Mouse (Mus musculus): ENCODE measurements at regions not wholly inside any gene's neighbourhood (a gene's known extent, or its start where the extent isn't known, plus 50 kb on each side); places are given as distances from the start of the nearest gene placed in this dataset.

DNA sequence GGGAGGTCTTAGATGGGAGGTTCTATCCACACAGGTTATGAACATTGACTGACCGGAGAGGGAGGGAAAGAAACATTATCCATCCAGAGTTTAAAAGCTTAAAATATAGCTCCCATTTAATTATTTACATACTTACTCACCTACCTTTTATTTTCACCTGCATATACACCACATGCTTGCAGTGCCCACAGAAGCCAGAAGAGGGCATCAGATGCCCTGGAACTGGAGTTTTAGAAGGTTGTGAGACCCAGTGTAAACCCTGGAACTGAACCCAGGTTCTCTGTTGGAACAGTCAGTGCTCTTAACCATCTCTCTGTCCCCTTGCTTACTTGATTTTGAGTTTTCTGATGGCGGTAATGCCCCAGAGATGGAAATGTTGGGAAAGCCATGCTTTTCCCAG, 192.7 kb upstream of the Msx2 start:
- WGBS: 93% methylated on average over 2 of the region's 2 CpGs
- 0 out of 2 replicates have a peak, but pooled peaks have one; percentile 17 for TF ChIP-seq CTCF (IDR thresholded peaks at IDR 0.05; ENCODE audit: low read depth)

DNA sequence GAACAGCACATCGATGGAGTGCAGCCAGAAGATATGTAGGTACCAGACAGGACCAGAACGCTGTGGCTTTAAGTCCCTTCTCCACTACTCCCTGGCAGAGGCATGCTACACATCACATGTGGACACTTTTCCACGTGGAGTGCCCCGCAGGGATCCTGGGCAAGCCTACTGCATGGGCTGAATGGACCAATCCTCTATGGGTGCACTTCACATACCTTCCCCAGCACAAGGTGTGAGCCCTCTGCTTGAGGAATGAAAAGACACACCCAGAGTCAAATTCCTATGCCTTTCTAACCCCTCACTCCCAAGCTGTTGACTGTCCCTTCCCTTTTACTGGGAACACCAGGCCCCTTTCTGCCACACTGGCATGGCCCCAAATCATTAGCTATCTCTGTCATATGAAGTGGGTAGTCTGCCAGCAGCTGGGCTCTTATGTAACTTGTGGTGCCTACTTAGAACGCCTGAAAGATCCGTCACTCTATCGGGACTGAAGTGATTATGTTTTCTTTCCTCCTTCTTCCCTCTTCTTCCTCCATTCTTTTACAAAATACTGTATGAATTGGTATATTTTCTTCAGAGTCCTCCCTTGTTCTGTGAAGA, 191.9 kb upstream of the Msx2 start:
- H3K27ac ChIP-seq (ENCODE audit: low read depth, low read length): no peak overlapping the region
- H3K4me1 ChIP-seq (replicated peaks; ENCODE audit: control insufficient read depth, insufficient read depth, low read length): no peaks in the 10 kb centered on the region
- no peak overlapping the region for H3K4me2 ChIP-seq (replicated peaks; ENCODE audit: low read depth)
- H3K27me3 ChIP-seq (replicated peaks; ENCODE audit: control insufficient read depth, insufficient read depth, low read length): no peaks in the 10 kb centered on the region
- 86% methylated on average over 7 of the region's 7 CpGs for WGBS
- no peaks in the 10 kb centered on the region for H3K36me3 ChIP-seq (ENCODE audit: control insufficient read depth, insufficient read depth)
- ATAC-seq: no peak
- no peak overlapping the region for H3K9ac ChIP-seq (ENCODE audit: low read depth, low read length)
- no peak for TF ChIP-seq CTCF (IDR thresholded peaks at IDR 0.05; ENCODE audit: low read depth)
- no peaks in the 10 kb centered on the region for H3K9me3 ChIP-seq (ENCODE audit: control insufficient read depth)
- no peak overlapping the region for H3K4me3 ChIP-seq (ENCODE audit: low read depth, low read length)

More for the DNA sequence above, 192.7 kb upstream of the Msx2 start:
- Histone ChIP-seq H3K36me3 (ENCODE audit: control insufficient read depth, insufficient read depth) (no peaks in the 10 kb centered on the region), H3K4me1 (replicated peaks; ENCODE audit: control insufficient read depth, insufficient read depth, low read length) (no peaks in the 10 kb centered on the region), H3K9ac (ENCODE audit: low read depth, low read length) (no peak overlapping the region), H3K9me3 (ENCODE audit: control insufficient read depth) (no peaks in the 10 kb centered on the region), H3K27ac (ENCODE audit: low read depth, low read length) (no peak overlapping the region), H3K27me3 (replicated peaks; ENCODE audit: control insufficient read depth, insufficient read depth, low read length) (no peaks in the 10 kb centered on the region), H3K4me2 (replicated peaks; ENCODE audit: low read depth) (no peak overlapping the region), H3K4me3 (ENCODE audit: low read depth, low read length) (no peak overlapping the region)
- ATAC-seq: no peak

GRCm38 (mm10) chr13:53652826-53653225, 180.0 kb upstream of the Msx2 start:
- H3K9me3 ChIP-seq (ENCODE audit: control insufficient read depth): no peaks in the 10 kb centered on the region
- H3K27ac ChIP-seq (ENCODE audit: low read depth, low read length): no peak overlapping the region
- no peaks in the 10 kb centered on the region for H3K27me3 ChIP-seq (replicated peaks; ENCODE audit: control insufficient read depth, insufficient read depth, low read length)
- H3K9ac ChIP-seq (ENCODE audit: low read depth, low read length): no peak overlapping the region
- no peak overlapping the region for H3K4me2 ChIP-seq (replicated peaks; ENCODE audit: low read depth)
- 20% methylated on average over 4 of the region's 4 CpGs for WGBS
- no peak for ATAC-seq
- TF ChIP-seq CTCF (IDR thresholded peaks at IDR 0.05; ENCODE audit: low read depth): no peak
- H3K4me1 ChIP-seq (replicated peaks; ENCODE audit: control insufficient read depth, insufficient read depth, low read length): no peaks in the 10 kb centered on the region
- H3K4me3 ChIP-seq (ENCODE audit: low read depth, low read length): no peak overlapping the region
- H3K36me3 ChIP-seq (ENCODE audit: control insufficient read depth, insufficient read depth): no peaks in the 10 kb centered on the region

GRCm38 (mm10) chr13:53648353-53648752, 175.5 kb upstream of the Msx2 start:
- Histone ChIP-seq H3K9ac (ENCODE audit: low read depth, low read length) (no peak overlapping the region), H3K9me3 (ENCODE audit: control insufficient read depth) (no peaks in the 10 kb centered on the region), H3K4me1 (replicated peaks; ENCODE audit: control insufficient read depth, insufficient read depth, low read length) (no peaks in the 10 kb centered on the region), H3K4me2 (replicated peaks; ENCODE audit: low read depth) (no peak overlapping the region), H3K27me3 (replicated peaks; ENCODE audit: control insufficient read depth, insufficient read depth, low read length) (no peaks in the 10 kb centered on the region), H3K27ac (ENCODE audit: low read depth, low read length) (no peak overlapping the region), H3K4me3 (ENCODE audit: low read depth, low read length) (no peak overlapping the region), H3K36me3 (ENCODE audit: control insufficient read depth, insufficient read depth) (no peaks in the 10 kb centered on the region)
- 91% methylated on average over 15 of the region's 15 CpGs for WGBS
- TF ChIP-seq CTCF (IDR thresholded peaks at IDR 0.05; ENCODE audit: low read depth): no peak
- ATAC-seq: no peak

GRCm38 (mm10) chr13:53642557-53642956, 169.7 kb upstream of the Msx2 start:
- 76% methylated on average over 5 of the region's 5 CpGs for WGBS
- no peaks in the 10 kb centered on the region for H3K9me3 ChIP-seq (ENCODE audit: control insufficient read depth)
- no peak overlapping the region for H3K27ac ChIP-seq (ENCODE audit: low read depth, low read length)
- no peak overlapping the region for H3K4me3 ChIP-seq (ENCODE audit: low read depth, low read length)
- no peaks in the 10 kb centered on the region for H3K4me1 ChIP-seq (replicated peaks; ENCODE audit: control insufficient read depth, insufficient read depth, low read length)
- H3K9ac ChIP-seq (ENCODE audit: low read depth, low read length): no peak overlapping the region
- no peaks in the 10 kb centered on the region for H3K36me3 ChIP-seq (ENCODE audit: control insufficient read depth, insufficient read depth)
- TF ChIP-seq CTCF (IDR thresholded peaks at IDR 0.05; ENCODE audit: low read depth): no peak
- no peak overlapping the region for H3K4me2 ChIP-seq (replicated peaks; ENCODE audit: low read depth)
- ATAC-seq: no peak
- no peaks in the 10 kb centered on the region for H3K27me3 ChIP-seq (replicated peaks; ENCODE audit: control insufficient read depth, insufficient read depth, low read length)

DNA sequence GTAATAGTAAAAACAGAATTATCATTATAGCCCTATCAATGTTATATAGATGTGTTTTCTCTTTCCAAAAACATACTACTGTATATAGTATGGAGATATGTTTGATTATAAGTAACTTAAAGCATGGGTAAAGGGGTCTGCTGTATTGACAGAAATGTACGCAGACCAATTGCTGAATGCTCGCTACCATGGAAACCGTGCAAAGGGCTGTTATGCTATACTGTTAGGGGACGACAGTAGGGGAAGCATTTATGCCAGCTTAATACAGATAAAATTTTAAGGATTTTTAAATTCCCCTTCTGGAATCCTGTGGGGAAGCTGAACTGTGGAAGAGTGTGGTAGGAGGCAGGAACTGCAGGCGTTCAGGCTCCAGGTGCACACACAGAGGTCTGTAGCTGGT, 166.7 kb upstream of the Msx2 start:
- Histone ChIP-seq H3K4me2 (replicated peaks; ENCODE audit: low read depth) (no peak overlapping the region), H3K27ac (ENCODE audit: low read depth, low read length) (no peak overlapping the region), H3K4me1 (replicated peaks; ENCODE audit: control insufficient read depth, insufficient read depth, low read length) (no peaks in the 10 kb centered on the region), H3K9me3 (ENCODE audit: control insufficient read depth) (no peaks in the 10 kb centered on the region), H3K9ac (ENCODE audit: low read depth, low read length) (no peak overlapping the region), H3K27me3 (replicated peaks; ENCODE audit: control insufficient read depth, insufficient read depth, low read length) (no peaks in the 10 kb centered on the region), H3K4me3 (ENCODE audit: low read depth, low read length) (no peak overlapping the region), H3K36me3 (ENCODE audit: control insufficient read depth, insufficient read depth) (no peaks in the 10 kb centered on the region)
- no peak for ATAC-seq
- WGBS: 71% methylated on average over 5 of the region's 5 CpGs
- TF ChIP-seq CTCF (IDR thresholded peaks at IDR 0.05; ENCODE audit: low read depth): no peak

DNA sequence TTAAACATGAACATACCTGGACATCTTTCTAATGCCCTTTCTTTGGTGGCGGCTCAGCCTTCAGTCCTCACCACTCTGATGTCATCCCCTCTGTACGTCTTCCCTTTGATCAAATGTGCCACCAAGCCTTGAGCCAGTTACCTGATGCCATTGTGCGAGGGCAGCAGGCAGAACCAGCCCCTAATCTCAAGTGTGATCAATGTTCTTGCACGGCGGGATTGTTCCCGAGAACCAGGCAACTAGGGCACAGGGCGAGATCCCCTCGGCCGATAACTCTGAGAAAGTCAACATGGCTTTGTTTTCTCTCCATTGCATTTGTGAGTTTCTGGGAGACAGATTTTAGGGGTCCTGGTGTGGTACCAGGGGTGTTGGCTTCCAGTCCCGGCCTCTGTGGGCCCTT, 166.2 kb upstream of the Msx2 start:
- Histone ChIP-seq H3K4me1 (replicated peaks; ENCODE audit: control insufficient read depth, insufficient read depth, low read length) (no peaks in the 10 kb centered on the region), H3K27me3 (replicated peaks; ENCODE audit: control insufficient read depth, insufficient read depth, low read length) (no peaks in the 10 kb centered on the region), H3K4me2 (replicated peaks; ENCODE audit: low read depth) (no peak overlapping the region), H3K9ac (ENCODE audit: low read depth, low read length) (no peak overlapping the region), H3K4me3 (ENCODE audit: low read depth, low read length) (no peak overlapping the region), H3K36me3 (ENCODE audit: control insufficient read depth, insufficient read depth) (no peaks in the 10 kb centered on the region), H3K27ac (ENCODE audit: low read depth, low read length) (no peak overlapping the region), H3K9me3 (ENCODE audit: control insufficient read depth) (no peaks in the 10 kb centered on the region)
- no peak for ATAC-seq
- WGBS: 49% methylated on average over 10 of the region's 10 CpGs
- no peak for TF ChIP-seq CTCF (IDR thresholded peaks at IDR 0.05; ENCODE audit: low read depth)
